Mouse (Mus musculus) forebrain, embryonic 11.5 days (tissue): ENCODE measurements around the gene Naaladl2. TPM values are rescaled to one million over a fixed set of nuclear protein-coding genes. Genes with fewer than 3 reads are reported as not detected.
"Not testable (repeated sequence)": the region's sequence is repeated elsewhere in the genome, so short reads cannot be mapped to it uniquely, and the experiment has no call there.

Source experiments
- ATAC-seq: fragments of 200-750 bp; cut with Nextera tagmentation; replicated peaks from 2 replicates; pipeline ENCODE4 v1.8.0; 2017; ENCODE audit warnings: moderate TSS enrichment; ENCODE audit not compliant: low FRiP score
- DNase-seq: peaks from one replicate; pipeline ENCODE4 v3.0.0-alpha.2; 2017; ENCODE audit warnings: low spot score
- H3K27ac ChIP-seq: fragments of 300-500 bp; sonication (generic); 2 replicates; pipeline ENCODE4 v1.5.1; 2014; ENCODE audit warnings: low read depth, low read length
- H3K27me3 ChIP-seq: fragments of 300-500 bp; sonication (generic); 2 replicates; pipeline ENCODE4 v1.6.1; 2014; ENCODE audit warnings: mild to moderate bottlenecking, low read length, mixed read lengths; ENCODE audit not compliant: control insufficient read depth, insufficient read depth
- H3K36me3 ChIP-seq: fragments of 300-500 bp; sonication (generic); 2 replicates; pipeline ENCODE4 v1.6.1; 2014; ENCODE audit warnings: mild to moderate bottlenecking, low read length, moderate library complexity, mixed read lengths; ENCODE audit not compliant: control insufficient read depth, insufficient read depth
- H3K4me1 ChIP-seq: fragments of 300-500 bp; sonication (generic); replicated peaks from 2 replicates; pipeline ENCODE4 v1.6.1; 2014; ENCODE audit warnings: low read length, mixed read lengths; ENCODE audit not compliant: control insufficient read depth, insufficient read depth
- H3K4me2 ChIP-seq: fragments of 300-500 bp; sonication (generic); 2 replicates; pipeline ENCODE4 v1.6.1; 2014; ENCODE audit warnings: low read depth, mild to moderate bottlenecking, low read length, moderate library complexity, mixed read lengths; ENCODE audit not compliant: severe bottlenecking
- H3K4me3 ChIP-seq: fragments of 300-500 bp; sonication (generic); 2 replicates; pipeline ENCODE4 v1.5.1; 2014; ENCODE audit warnings: low read depth, low read length
- H3K9ac ChIP-seq: fragments of 300-500 bp; sonication (generic); 2 replicates; pipeline ENCODE4 v1.6.1; 2014; ENCODE audit warnings: low read length
- H3K9me3 ChIP-seq: fragments of 300-500 bp; sonication (generic); 2 replicates; pipeline ENCODE4 v1.6.1; 2016; ENCODE audit warnings: low read length, mixed read lengths; ENCODE audit not compliant: control insufficient read depth
- WGBS: fragments of 180-500 bp; shearing (Covaris S2); extraction: QIAGEN DNeasy Blood & Tissue Kit; methylation state at CpG from one replicate; pipeline ENCODE4 v1.1.7; 2014; 5-methylcytosine and 5-hydroxymethylcytosine counted together
- polyA plus RNA-seq: library from polyadenylated mRNA; unstranded; fragments of >200 nt; fragmentation: Nextera tagmentation; extraction: Ambion mirVana; gene quantifications from 2 replicates; pipeline ENCODE4 v1.2.1, GENCODE M21; 2014

Naaladl2 gene
- polyA plus RNA-seq, 1 experiment from 2014 or later = 0.48 TPM

DNA sequence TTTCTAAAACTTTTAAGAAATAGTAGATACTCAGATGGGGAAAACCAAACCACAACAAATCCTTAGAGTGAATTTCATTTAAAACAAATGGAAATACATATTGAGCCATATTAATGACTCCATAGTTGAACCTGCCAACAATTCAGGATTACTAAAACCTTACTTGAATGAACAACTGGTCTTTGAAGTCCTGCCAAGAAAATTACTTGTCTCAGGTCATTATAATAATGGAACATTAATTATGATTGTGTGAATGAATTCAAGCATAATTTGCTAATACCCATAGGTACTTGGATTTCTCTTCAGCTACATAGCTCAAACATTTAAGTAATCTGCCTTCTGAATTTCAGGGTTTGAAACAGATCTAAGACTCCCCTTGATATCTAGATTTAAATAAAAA is 980.1 kb downstream of the Naaladl2 start:
- Histone ChIP-seq H3K36me3 (no peaks in the 10 kb centered on the region), H3K9me3 (no peaks in the 10 kb centered on the region), H3K9ac (no peak overlapping the region), H3K27ac (no peak overlapping the region), H3K4me1 (no peaks in the 10 kb centered on the region), H3K4me2 (no peak overlapping the region), H3K27me3 (no peaks in the 10 kb centered on the region), H3K4me3 (no peak overlapping the region)
- no peak for ATAC-seq
- DNase-seq = no peak

DNA sequence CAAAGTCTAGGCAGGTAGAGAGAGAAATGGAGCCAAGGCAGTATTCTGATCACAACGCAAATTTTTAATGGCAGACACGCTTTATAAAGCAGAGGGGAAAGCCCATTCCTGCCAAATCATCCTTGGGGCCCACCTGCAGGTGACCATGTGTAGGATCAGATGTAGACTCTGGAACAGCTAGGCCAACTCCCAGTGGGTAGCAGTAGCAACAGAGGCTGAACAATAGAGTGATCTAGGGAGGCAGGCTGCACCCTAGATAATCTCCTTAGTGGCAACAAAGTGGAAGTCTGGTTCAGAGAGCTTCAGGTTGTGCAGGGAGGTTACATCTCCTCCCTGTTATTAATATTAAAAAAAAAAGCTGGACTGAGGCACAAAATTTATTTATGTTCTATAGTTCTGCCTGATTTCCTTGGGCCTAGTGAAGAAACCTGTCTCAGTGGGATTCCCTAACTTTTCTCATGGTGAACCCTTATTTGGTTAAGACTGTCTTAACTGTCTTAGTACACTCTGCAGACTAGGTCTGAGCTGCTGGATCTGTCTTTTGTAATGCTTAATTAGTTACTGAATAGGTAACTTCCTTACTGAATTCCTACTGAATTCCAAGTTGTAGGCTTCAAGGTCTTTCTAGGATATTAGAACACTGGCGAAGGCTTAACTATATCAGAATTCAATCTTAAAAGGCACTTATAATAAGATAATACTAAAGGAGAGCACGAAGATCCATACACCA is 992.8 kb downstream of the Naaladl2 start:
- not testable (repeated sequence) for H3K4me3 ChIP-seq, H3K27ac ChIP-seq, H3K36me3 ChIP-seq, H3K9ac ChIP-seq, H3K4me1 ChIP-seq, DNase-seq, ATAC-seq, H3K4me2 ChIP-seq, H3K9me3 ChIP-seq, H3K27me3 ChIP-seq
- WGBS = 71% methylated on average over 4 of the region's 4 CpGs

DNA sequence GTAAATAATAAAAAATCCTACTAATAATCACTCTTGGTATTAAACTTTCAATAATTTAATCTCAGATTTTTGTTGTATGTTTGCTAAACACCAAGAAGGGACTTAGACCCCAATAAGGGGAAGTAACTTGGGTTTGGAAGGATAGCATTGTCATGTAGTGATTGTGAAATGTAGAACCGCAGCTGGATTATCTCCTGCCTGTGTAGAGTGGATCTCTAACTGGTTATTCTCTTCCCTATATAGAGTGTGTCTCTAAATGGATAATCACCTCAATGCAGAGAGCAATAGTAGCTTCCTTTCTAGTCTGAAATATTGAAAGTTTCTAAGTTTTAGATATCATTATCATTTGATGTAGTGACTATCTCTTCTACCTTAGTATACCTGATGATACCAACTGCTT is 1001.3 kb downstream of the Naaladl2 start:
- Histone ChIP-seq H3K4me2 (no peak overlapping the region), H3K4me3 (no peak overlapping the region), H3K27ac (no peak overlapping the region), H3K9ac (no peak overlapping the region), H3K27me3 (no peaks in the 10 kb centered on the region), H3K4me1 (no peaks in the 10 kb centered on the region), H3K36me3 (no peaks in the 10 kb centered on the region), H3K9me3 (no peaks in the 10 kb centered on the region)
- DNase-seq = no peak
- ATAC-seq = no peak
- WGBS = 85% methylated on average over 1 of the region's 1 CpGs

DNA sequence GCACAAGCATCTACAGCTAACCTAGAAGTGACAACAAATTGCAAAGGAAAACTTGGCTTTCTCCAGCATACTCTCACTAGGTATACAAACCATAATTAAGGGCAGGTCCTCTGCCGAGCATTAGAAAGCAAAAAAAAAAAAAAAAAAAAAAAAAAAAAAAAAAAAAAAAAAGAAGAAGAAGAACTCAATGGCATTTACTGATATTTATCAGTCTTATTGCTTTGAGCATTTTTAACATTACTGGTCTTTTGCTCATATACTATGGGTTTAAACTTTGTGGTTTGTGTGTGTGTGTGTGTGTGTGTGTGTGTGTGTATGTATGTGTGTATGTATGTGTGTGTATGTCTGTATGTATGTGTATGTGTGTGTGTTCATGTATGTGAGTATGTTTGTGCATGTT is 1006.1 kb downstream of the Naaladl2 start:
- Histone ChIP-seq H3K9ac (no peak overlapping the region), H3K9me3 (no peaks in the 10 kb centered on the region), H3K36me3 (no peaks in the 10 kb centered on the region), H3K27me3 (no peaks in the 10 kb centered on the region), H3K4me1 (no peaks in the 10 kb centered on the region), H3K27ac (no peak overlapping the region), H3K4me2 (no peak overlapping the region), H3K4me3 (no peak overlapping the region)
- 82% methylated on average over 1 of the region's 1 CpGs for WGBS
- no peak for ATAC-seq
- no peak for DNase-seq

- H3K4me3 ChIP-seq = no peak overlapping the region
- H3K4me1 ChIP-seq = no peaks in the 10 kb centered on the region
- no peaks in the 10 kb centered on the region for H3K36me3 ChIP-seq
- ATAC-seq = no peak
- WGBS = 84% methylated on average over 1 of the region's 1 CpGs
- DNase-seq = no peak
- no peak overlapping the region for H3K4me2 ChIP-seq
- H3K9me3 ChIP-seq = no peaks in the 10 kb centered on the region
- no peak overlapping the region for H3K27ac ChIP-seq
- H3K9ac ChIP-seq = no peak overlapping the region
- no peaks in the 10 kb centered on the region for H3K27me3 ChIP-seq
Observed at GRCm38 (mm10) chr3:24126200-24126599, 1017.9 kb downstream of the Naaladl2 start.

DNA sequence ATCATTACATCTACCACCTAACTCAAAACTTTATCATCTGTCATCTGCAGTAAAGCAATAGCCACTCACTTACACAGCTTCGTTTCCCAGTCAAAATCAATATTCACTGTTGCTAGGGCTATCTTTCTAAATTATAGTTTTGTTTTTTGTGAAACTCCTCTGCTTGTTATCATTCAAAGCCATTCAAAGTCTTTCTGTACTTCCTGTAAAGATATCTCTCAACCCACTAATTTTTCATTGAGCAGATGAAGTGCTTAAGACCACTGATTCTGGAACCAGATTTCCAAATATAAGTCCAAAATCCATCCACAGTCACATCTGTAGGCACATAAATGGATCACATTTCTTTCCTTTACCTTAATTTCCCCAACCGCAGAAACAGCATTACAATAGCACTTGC is 1020.0 kb downstream of the Naaladl2 start:
- Histone ChIP-seq H3K9ac (no peak overlapping the region), H3K36me3 (no peaks in the 10 kb centered on the region), H3K9me3 (no peaks in the 10 kb centered on the region), H3K4me3 (no peak overlapping the region), H3K27ac (no peak overlapping the region), H3K4me1 (no peaks in the 10 kb centered on the region), H3K4me2 (no peak overlapping the region), H3K27me3 (no peaks in the 10 kb centered on the region)
- WGBS = 92% methylated on average over 2 of the region's 2 CpGs
- DNase-seq (no peak), ATAC-seq (no peak)

GRCm38 (mm10) chr3:24118136-24118535 is 1025.9 kb downstream of the Naaladl2 start:
- ATAC-seq = no peak
- Histone ChIP-seq H3K27me3 (no peaks in the 10 kb centered on the region), H3K36me3 (no peaks in the 10 kb centered on the region), H3K9me3 (no peaks in the 10 kb centered on the region), H3K27ac (no peak overlapping the region), H3K4me1 (no peaks in the 10 kb centered on the region), H3K4me2 (no peak overlapping the region), H3K4me3 (no peak overlapping the region), H3K9ac (no peak overlapping the region)
- 86% methylated on average over 6 of the region's 6 CpGs for WGBS
- DNase-seq = no peak

- no peak for DNase-seq
- no peaks in the 10 kb centered on the region for H3K27me3 ChIP-seq
- no peak overlapping the region for H3K4me2 ChIP-seq
- H3K9me3 ChIP-seq = no peaks in the 10 kb centered on the region
- no peak overlapping the region for H3K4me3 ChIP-seq
- no peak for ATAC-seq
- H3K9ac ChIP-seq = no peak overlapping the region
- no peaks in the 10 kb centered on the region for H3K4me1 ChIP-seq
- H3K36me3 ChIP-seq = no peaks in the 10 kb centered on the region
- H3K27ac ChIP-seq = no peak overlapping the region
- 92% methylated on average over 3 of the region's 3 CpGs for WGBS
Observed at GRCm38 (mm10) chr3:24114849-24115248, 1029.2 kb downstream of the Naaladl2 start.

GRCm38 (mm10) chr3:24113360-24113759 is 1030.7 kb downstream of the Naaladl2 start:
- Histone ChIP-seq H3K9me3 (no peaks in the 10 kb centered on the region), H3K9ac (no peak overlapping the region), H3K4me2 (no peak overlapping the region), H3K36me3 (no peaks in the 10 kb centered on the region), H3K4me1 (no peaks in the 10 kb centered on the region), H3K27ac (no peak overlapping the region), H3K27me3 (no peaks in the 10 kb centered on the region), H3K4me3 (no peak overlapping the region)
- no peak for DNase-seq
- WGBS = 92% methylated on average over 2 of the region's 2 CpGs
- no peak for ATAC-seq
